Mouse (Mus musculus): ENCODE results near the gene Chrna9.

DNA sequence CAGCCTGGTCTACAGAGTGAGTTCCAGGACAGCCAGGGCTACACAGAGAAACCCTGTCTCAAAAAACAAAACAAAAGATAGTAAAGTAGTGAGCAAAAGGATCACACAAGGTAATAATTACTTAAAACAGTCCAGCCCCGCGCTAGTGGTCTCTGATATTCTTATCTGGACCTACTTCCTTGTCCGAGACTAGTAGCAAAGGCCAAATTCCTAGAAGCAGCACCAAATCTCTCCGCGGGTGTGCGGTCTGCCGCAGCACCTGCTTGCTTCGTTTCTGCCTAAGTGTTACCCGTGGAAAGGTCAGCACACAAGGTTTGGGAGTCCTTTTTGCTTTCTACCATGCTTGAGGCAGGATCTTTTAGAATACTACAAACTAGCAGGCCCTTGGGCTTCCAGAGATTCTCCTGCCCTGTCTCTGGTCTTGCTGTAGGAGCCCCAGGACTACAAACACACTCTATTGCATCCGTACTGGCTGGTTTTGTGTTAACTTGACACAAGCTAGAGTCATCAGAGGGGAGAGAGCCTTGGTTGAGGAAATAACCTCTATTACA is 32.8 kb upstream of the Chrna9 start:
- no peak for TF ChIP-seq CTCF (IDR thresholded peaks at IDR 0.05; ENCODE audit: low read depth, low read length)
- no peak for TF ChIP-seq POLR2A (IDR thresholded peaks at IDR 0.05; ENCODE audit: borderline replicate concordance, low read depth, low read length)

Data from bone marrow macrophage, adult 2 months (primary cell).